Mouse (Mus musculus): ENCODE results near the gene Dohh.
A peak's percentile ranks its signal among the peaks of the same experiment; 100 is the strongest.

The Dohh gene

GRCm38 (mm10) chr10:81384605-81384982, 366 bp downstream of the Dohh start:
- DNase-seq (ENCODE audit: low spot score in 2 of 2) = no peak

GRCm38 (mm10) chr10:81385603-81386306, 1.5 kb downstream of the Dohh start:
- DNase-seq (ENCODE audit: low spot score in 2 of 2) = no peak

- no peak for DNase-seq (ENCODE audit: low spot score in 2 of 2)
Observed at GRCm38 (mm10) chr10:81387716-81388115, 3.5 kb downstream of the Dohh start.

- DNase-seq (ENCODE audit: low spot score in 2 of 2) = no peak
Observed at GRCm38 (mm10) chr10:81388505-81389055, 4.4 kb downstream of the Dohh start, which contains the start of gene Gm48552. Gene Gm48552 (plus strand): TSS chr10:81389005.

- no peak for DNase-seq (ENCODE audit: low spot score in 2 of 2)
Observed at GRCm38 (mm10) chr10:81389373-81389772, 5.1 kb downstream of the Dohh start.

- peak in 1 of 2 experiments; percentile 82 for DNase-seq (ENCODE audit: low spot score in 2 of 2)
Observed at GRCm38 (mm10) chr10:81389801-81390677, 5.8 kb downstream of the Dohh start.

GRCm38 (mm10) chr10:81390678-81390965, 6.4 kb downstream of the Dohh start:
- no peak for DNase-seq (ENCODE audit: low spot score in 2 of 2)

GRCm38 (mm10) chr10:81392270-81392669, 8.0 kb downstream of the Dohh start:
- no peak for DNase-seq (ENCODE audit: low spot score in 2 of 2)

- no peak for DNase-seq (ENCODE audit: low spot score in 2 of 2)
Observed at GRCm38 (mm10) chr10:81392781-81393185, 8.6 kb downstream of the Dohh start, which contains the start of gene Smim24. Gene Smim24 (plus strand): TSS chr10:81393051.

- DNase-seq (ENCODE audit: low spot score in 2 of 2) = no peak
Observed at GRCm38 (mm10) chr10:81393456-81394063, 9.3 kb downstream of the Dohh start.

GRCm38 (mm10) chr10:81395127-81395526, 10.9 kb downstream of the Dohh start:
- peak in 1 of 2 experiments; percentile 77 for DNase-seq (ENCODE audit: low spot score in 2 of 2)

- no peak for DNase-seq (ENCODE audit: low spot score in 2 of 2)
Observed at GRCm38 (mm10) chr10:81395865-81396264, 11.6 kb downstream of the Dohh start.

GRCm38 (mm10) chr10:81396749-81397148, 12.5 kb downstream of the Dohh start:
- DNase-seq (ENCODE audit: low spot score in 2 of 2) = no peak

GRCm38 (mm10) chr10:81399296-81399695, 15.1 kb downstream of the Dohh start:
- DNase-seq (ENCODE audit: low spot score in 2 of 2) = no peak

- DNase-seq (ENCODE audit: low spot score in 2 of 2) = no peak
Observed at GRCm38 (mm10) chr10:81399798-81400308, 15.6 kb downstream of the Dohh start.

- DNase-seq (ENCODE audit: low spot score in 2 of 2) = no peak
Observed at GRCm38 (mm10) chr10:81400371-81401204, 16.4 kb downstream of the Dohh start.

GRCm38 (mm10) chr10:81401205-81401520, 16.9 kb downstream of the Dohh start:
- DNase-seq (ENCODE audit: low spot score in 2 of 2) = no peak

GRCm38 (mm10) chr10:81401521-81402226, 17.4 kb downstream of the Dohh start:
- DNase-seq (ENCODE audit: low spot score in 2 of 2) = peak; percentile 79 to 81

- no peak for DNase-seq (ENCODE audit: low spot score in 2 of 2)
Observed at GRCm38 (mm10) chr10:81402227-81402765, 18.1 kb downstream of the Dohh start.

- DNase-seq (ENCODE audit: low spot score in 2 of 2) = no peak
Observed at GRCm38 (mm10) chr10:81403511-81403910, 19.3 kb downstream of the Dohh start.

Measured in urinary bladder, postnatal 4 days (tissue).